Mouse (Mus musculus): ENCODE measurements around the gene Tepp. TPM values are rescaled to one million over a fixed set of nuclear protein-coding genes. Genes with fewer than 3 reads are reported as not detected.

Gene Tepp
- polyA plus RNA-seq, 1 experiment from 2014 or later, result not detected

GRCm38 (mm10) chr8:95331720-95332436 lies 21.5 kb downstream of the Tepp start, which contains the start of the genes Zfp319 and Usb1:
Gene Zfp319 (minus strand): TSS chr8:95331950.
Gene Usb1 (plus strand): TSS chr8:95332284.
- ATAC-seq (replicated peaks; ENCODE audit: low FRiP score), result peak; percentile 95
- Histone ChIP-seq H3K36me3 (peaks cover 60% of the 10 kb centered on the region), H3K27me3 (no peaks in the 10 kb centered on the region), H3K4me3 (replicated peaks) (peak within 1 kb of the TSS; percentile 68), H3K4me1 (peaks cover 36% of the 10 kb centered on the region), H3K9ac (peak within 1 kb of the TSS; percentile 68), H3K4me2 (peak within 1 kb of the TSS; percentile 65), H3K27ac (peak within 1 kb of the TSS; percentile 100), H3K9me3 (replicated peaks) (no peaks in the 10 kb centered on the region)
- WGBS, result under 1% methylated on average over 79 of the region's 80 CpGs

- peaks cover 31% of the 10 kb centered on the region for H3K4me1 ChIP-seq
- H3K36me3 ChIP-seq, result peaks cover 60% of the 10 kb centered on the region
- H3K4me2 ChIP-seq, result peak overlapping the region; percentile 65
- 18% methylated on average over 21 of the region's 21 CpGs for WGBS
- H3K27ac ChIP-seq, result peak overlapping the region; percentile 100
- no peaks in the 10 kb centered on the region for H3K27me3 ChIP-seq
- H3K4me3 ChIP-seq (replicated peaks), result peak overlapping the region; percentile 68
- H3K9me3 ChIP-seq (replicated peaks), result no peaks in the 10 kb centered on the region
- no peak; the same call in 1 of the 2 replicates for ATAC-seq (replicated peaks; ENCODE audit: low FRiP score)
- peak overlapping the region; percentile 68 for H3K9ac ChIP-seq
Measured at GRCm38 (mm10) chr8:95332437-95333199, 22.3 kb downstream of the Tepp start.

- H3K36me3 ChIP-seq, result peaks cover 69% of the 10 kb centered on the region
- WGBS, result 87% methylated on average over 1 of the region's 1 CpGs
- no peak overlapping the region for H3K9ac ChIP-seq
- H3K9me3 ChIP-seq (replicated peaks), result no peaks in the 10 kb centered on the region
- peaks cover 15% of the 10 kb centered on the region for H3K4me1 ChIP-seq
- no peaks in the 10 kb centered on the region for H3K27me3 ChIP-seq
- H3K4me2 ChIP-seq, result no peak overlapping the region
- no peak for ATAC-seq (replicated peaks; ENCODE audit: low FRiP score)
- no peak overlapping the region for H3K4me3 ChIP-seq (replicated peaks)
- H3K27ac ChIP-seq, result no peak overlapping the region
Measured at GRCm38 (mm10) chr8:95335706-95336105, 25.3 kb downstream of the Tepp start.

GRCm38 (mm10) chr8:95336363-95336762 lies 26.0 kb downstream of the Tepp start:
- Histone ChIP-seq H3K27ac (no peak overlapping the region), H3K4me1 (peaks cover 14% of the 10 kb centered on the region), H3K4me3 (replicated peaks) (no peak overlapping the region), H3K9ac (no peak overlapping the region), H3K36me3 (peaks cover 74% of the 10 kb centered on the region), H3K9me3 (replicated peaks) (no peaks in the 10 kb centered on the region), H3K4me2 (no peak overlapping the region), H3K27me3 (no peaks in the 10 kb centered on the region)
- no peak for ATAC-seq (replicated peaks; ENCODE audit: low FRiP score)

GRCm38 (mm10) chr8:95341721-95342120 lies 31.4 kb downstream of the Tepp start:
- no peak overlapping the region for H3K4me3 ChIP-seq (replicated peaks)
- WGBS, result 72% methylated on average over 5 of the region's 5 CpGs
- H3K4me2 ChIP-seq, result no peak overlapping the region
- no peak for ATAC-seq (replicated peaks; ENCODE audit: low FRiP score)
- H3K4me1 ChIP-seq, result peaks cover 11% of the 10 kb centered on the region; the same call in 1 of the 2 replicates
- H3K27ac ChIP-seq, result no peak overlapping the region
- H3K9me3 ChIP-seq (replicated peaks), result no peaks in the 10 kb centered on the region
- no peaks in the 10 kb centered on the region for H3K27me3 ChIP-seq
- H3K36me3 ChIP-seq, result peaks cover 91% of the 10 kb centered on the region
- H3K9ac ChIP-seq, result 0 out of 2 replicates have a peak overlapping the region, but pooled peaks have one; percentile 23

- no peak for ATAC-seq (replicated peaks; ENCODE audit: low FRiP score)
- Histone ChIP-seq H3K9me3 (replicated peaks) (no peaks in the 10 kb centered on the region), H3K4me1 (peaks cover 27% of the 10 kb centered on the region), H3K4me3 (replicated peaks) (no peak overlapping the region), H3K36me3 (peaks cover 62% of the 10 kb centered on the region), H3K9ac (no peak overlapping the region), H3K27me3 (peaks cover 2% of the 10 kb centered on the region; the same call in 1 of the 2 replicates), H3K27ac (no peak overlapping the region), H3K4me2 (no peak overlapping the region)
- 79% methylated on average over 6 of the region's 6 CpGs for WGBS
Measured at GRCm38 (mm10) chr8:95344668-95345067, 34.3 kb downstream of the Tepp start.

GRCm38 (mm10) chr8:95346643-95347545 lies 36.5 kb downstream of the Tepp start:
- Histone ChIP-seq H3K27ac (0 out of 2 replicates have a peak overlapping the region, but pooled peaks have one; percentile 20), H3K27me3 (peaks cover 4% of the 10 kb centered on the region; the same call in 1 of the 2 replicates), H3K9ac (no peak overlapping the region), H3K36me3 (peaks cover 42% of the 10 kb centered on the region), H3K4me1 (peaks cover 32% of the 10 kb centered on the region), H3K4me2 (no peak overlapping the region), H3K4me3 (replicated peaks) (no peak overlapping the region), H3K9me3 (replicated peaks) (no peaks in the 10 kb centered on the region)
- peak; percentile 61 for ATAC-seq (replicated peaks; ENCODE audit: low FRiP score)
- WGBS, result 15% methylated on average over 8 of the region's 8 CpGs

GRCm38 (mm10) chr8:95348356-95348755 lies 38.0 kb downstream of the Tepp start:
- Histone ChIP-seq H3K27ac (no peak overlapping the region), H3K9ac (no peak overlapping the region), H3K36me3 (peaks cover 29% of the 10 kb centered on the region)

GRCm38 (mm10) chr8:95348811-95349630 lies 38.7 kb downstream of the Tepp start:
- Histone ChIP-seq H3K9ac (no peak overlapping the region), H3K36me3 (peaks cover 22% of the 10 kb centered on the region), H3K4me1 (peaks cover 50% of the 10 kb centered on the region), H3K27me3 (peaks cover 8% of the 10 kb centered on the region; the same call in 1 of the 2 replicates), H3K4me3 (replicated peaks) (no peak overlapping the region), H3K27ac (no peak overlapping the region), H3K4me2 (no peak overlapping the region), H3K9me3 (replicated peaks) (no peaks in the 10 kb centered on the region)
- WGBS, result 54% methylated on average over 19 of the region's 19 CpGs
- no peak for ATAC-seq (replicated peaks; ENCODE audit: low FRiP score)

More at GRCm38 (mm10) chr8:95348356-95348755, 38.0 kb downstream of the Tepp start:
- Histone ChIP-seq H3K4me3 (replicated peaks) (no peak overlapping the region), H3K4me2 (no peak overlapping the region), H3K9me3 (replicated peaks) (no peaks in the 10 kb centered on the region), H3K27me3 (peaks cover 4% of the 10 kb centered on the region; the same call in 1 of the 2 replicates), H3K4me1 (peaks cover 44% of the 10 kb centered on the region)
- no peak for ATAC-seq (replicated peaks; ENCODE audit: low FRiP score)
- 79% methylated on average over 2 of the region's 2 CpGs for WGBS

GRCm38 (mm10) chr8:95351461-95351860 lies 41.1 kb downstream of the Tepp start:
- peaks cover 57% of the 10 kb centered on the region for H3K4me1 ChIP-seq
- H3K4me2 ChIP-seq, result peak overlapping the region; percentile 99
- no peak overlapping the region for H3K27ac ChIP-seq
- peak overlapping the region; percentile 84 for H3K4me3 ChIP-seq (replicated peaks)
- ATAC-seq (replicated peaks; ENCODE audit: low FRiP score), result no peak
- 2% methylated on average over 15 of the region's 15 CpGs for WGBS
- peaks cover 12% of the 10 kb centered on the region; the same call in 1 of the 2 replicates for H3K27me3 ChIP-seq
- no peaks in the 10 kb centered on the region for H3K36me3 ChIP-seq
- H3K9ac ChIP-seq, result no peak overlapping the region
- no peaks in the 10 kb centered on the region for H3K9me3 ChIP-seq (replicated peaks)
